Mouse (Mus musculus): ENCODE results near the gene Hnrnpu.

DNA sequence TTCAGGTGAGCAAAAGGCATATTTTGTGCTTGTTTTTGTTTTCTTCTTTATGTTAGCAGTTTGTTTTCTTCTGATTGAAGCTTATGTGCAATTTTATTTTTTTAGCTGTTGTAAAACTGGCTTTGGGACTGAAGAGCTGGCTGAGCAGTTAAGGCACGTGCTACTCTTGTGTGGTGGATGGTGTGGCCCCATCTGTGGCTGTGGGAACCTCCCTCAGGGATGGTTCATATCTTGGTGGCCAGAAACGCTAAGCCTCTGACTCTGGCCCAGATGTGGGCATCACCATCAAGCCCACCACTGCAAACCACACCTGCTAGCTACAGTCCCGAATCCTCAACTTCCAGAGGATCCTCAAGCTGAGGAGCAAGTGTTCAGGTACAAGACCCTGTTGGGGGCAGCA, 40.5 kb upstream of the Hnrnpu start:
- TF ChIP-seq CTCF (conservative IDR thresholded peaks at IDR 0.05; ENCODE audit: insufficient read depth, insufficient read length, low read depth, low read length) (no peak), POLR2A (IDR thresholded peaks at IDR 0.05; ENCODE audit: low read depth, low read length) (no peak)
